Mouse (Mus musculus): ENCODE results near the gene Crebbp. TPM values are rescaled to one million over a fixed set of nuclear protein-coding genes. Genes with fewer than 3 reads are reported as not detected.
A peak's percentile ranks its signal among the peaks of the same experiment; 100 is the strongest.
"Not testable (repeated sequence)": the region's sequence is repeated elsewhere in the genome, so short reads cannot be mapped to it uniquely, and the experiment has no call there.

Gene Crebbp
- total and polyA plus RNA-seq, 2 experiments from 2014 or later, result 15.6 to 34.1 TPM

- DNase-seq (ENCODE audit: low spot score), result no peak
- TF ChIP-seq EP300 (IDR thresholded peaks at IDR 0.05; ENCODE audit: low read depth) (no peak), CTCF (IDR thresholded peaks at IDR 0.05; ENCODE audit: low read depth) (no peak)
Measured at GRCm38 (mm10) chr16:4096898-4097297, 116.9 kb downstream of the Crebbp start.

GRCm38 (mm10) chr16:4096141-4096540, 117.7 kb downstream of the Crebbp start:
- H3K27ac ChIP-seq (ENCODE audit: low read depth), result no peak overlapping the region
- no peaks in the 10 kb centered on the region for H3K4me1 ChIP-seq (ENCODE audit: control insufficient read depth, insufficient read depth)
- 94% methylated on average over 3 of the region's 3 CpGs for WGBS
- H3K9me3 ChIP-seq (replicated peaks; ENCODE audit: control insufficient read depth, low read length), result no peaks in the 10 kb centered on the region
- no peak overlapping the region for H3K4me3 ChIP-seq (ENCODE audit: low read depth, low read length)
- no peak overlapping the region for H3K9ac ChIP-seq (replicated peaks; ENCODE audit: low read depth, low read length)
- DNase-seq (ENCODE audit: low spot score) (no peak), ATAC-seq (ENCODE audit: insufficient read depth, low read depth) (no peak)
- H3K36me3 ChIP-seq (replicated peaks; ENCODE audit: control insufficient read depth, insufficient read depth, low read length), result peaks cover 88% of the 10 kb centered on the region
- TF ChIP-seq CTCF (IDR thresholded peaks at IDR 0.05; ENCODE audit: low read depth) (no peak), EP300 (IDR thresholded peaks at IDR 0.05; ENCODE audit: low read depth) (no peak)
- no peak overlapping the region for H3K4me2 ChIP-seq (ENCODE audit: low read depth, low read length)
- H3K27me3 ChIP-seq (ENCODE audit: control insufficient read depth, insufficient read depth, low read length), result no peaks in the 10 kb centered on the region

More at GRCm38 (mm10) chr16:4096898-4097297, 116.9 kb downstream of the Crebbp start:
- Histone ChIP-seq H3K27me3 (ENCODE audit: control insufficient read depth, insufficient read depth, low read length) (no peaks in the 10 kb centered on the region), H3K27ac (ENCODE audit: low read depth) (no peak overlapping the region), H3K9me3 (replicated peaks; ENCODE audit: control insufficient read depth, low read length) (no peaks in the 10 kb centered on the region), H3K36me3 (replicated peaks; ENCODE audit: control insufficient read depth, insufficient read depth, low read length) (peaks cover 88% of the 10 kb centered on the region), H3K4me3 (ENCODE audit: low read depth, low read length) (no peak overlapping the region), H3K9ac (replicated peaks; ENCODE audit: low read depth, low read length) (no peak overlapping the region), H3K4me2 (ENCODE audit: low read depth, low read length) (no peak overlapping the region), H3K4me1 (ENCODE audit: control insufficient read depth, insufficient read depth) (no peaks in the 10 kb centered on the region)
- ATAC-seq (ENCODE audit: insufficient read depth, low read depth), result no peak

DNA sequence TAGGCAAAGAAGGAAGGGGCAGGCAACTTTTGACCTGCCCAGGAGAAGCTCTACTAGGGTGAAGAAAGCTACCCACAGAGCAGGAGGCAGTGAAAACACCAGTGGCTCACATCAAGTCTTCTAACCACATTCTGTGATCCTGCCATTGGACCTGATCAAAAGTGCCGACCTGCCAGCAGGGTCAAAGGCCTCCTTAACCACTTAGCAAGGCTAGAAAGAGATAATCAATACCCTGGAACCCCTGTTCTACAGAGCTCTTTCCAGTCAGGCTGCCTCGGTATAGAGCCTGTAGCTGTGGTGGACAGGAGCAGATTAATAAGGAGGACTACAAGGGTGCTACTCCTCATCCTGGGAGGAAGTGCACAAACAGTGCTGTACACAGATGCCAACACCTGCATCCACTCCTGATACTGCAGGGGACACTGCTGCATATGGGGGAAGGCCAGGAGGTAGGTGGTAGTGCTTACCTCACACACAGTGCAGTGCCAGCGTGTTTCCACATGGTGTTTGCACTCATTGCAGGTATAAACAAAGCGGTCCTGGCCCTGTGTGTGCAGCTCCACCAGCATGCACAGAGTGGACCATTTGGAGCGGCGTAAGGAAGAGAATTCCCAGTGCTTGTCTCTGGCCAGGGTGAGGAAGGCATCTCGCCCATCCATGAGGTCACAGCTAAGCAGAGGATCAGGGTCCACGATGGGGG, 126.4 kb downstream of the Crebbp start:
- Histone ChIP-seq H3K9me3 (replicated peaks; ENCODE audit: control insufficient read depth, low read length) (no peaks in the 10 kb centered on the region), H3K4me3 (ENCODE audit: low read depth, low read length) (no peak overlapping the region), H3K27ac (ENCODE audit: low read depth) (no peak overlapping the region), H3K9ac (replicated peaks; ENCODE audit: low read depth, low read length) (no peak overlapping the region), H3K27me3 (ENCODE audit: control insufficient read depth, insufficient read depth, low read length) (no peaks in the 10 kb centered on the region), H3K4me2 (ENCODE audit: low read depth, low read length) (no peak overlapping the region), H3K4me1 (ENCODE audit: control insufficient read depth, insufficient read depth) (no peaks in the 10 kb centered on the region), H3K36me3 (replicated peaks; ENCODE audit: control insufficient read depth, insufficient read depth, low read length) (peaks cover 85% of the 10 kb centered on the region)
- no peak for ATAC-seq (ENCODE audit: insufficient read depth, low read depth)
- no peak for DNase-seq (ENCODE audit: low spot score)
- 87% methylated on average over 8 of the region's 8 CpGs for WGBS
- TF ChIP-seq EP300 (IDR thresholded peaks at IDR 0.05; ENCODE audit: low read depth) (no peak), CTCF (IDR thresholded peaks at IDR 0.05; ENCODE audit: low read depth) (no peak)

- Histone ChIP-seq H3K27ac (ENCODE audit: low read depth) (no peak overlapping the region), H3K9me3 (replicated peaks; ENCODE audit: control insufficient read depth, low read length) (no peaks in the 10 kb centered on the region), H3K27me3 (ENCODE audit: control insufficient read depth, insufficient read depth, low read length) (no peaks in the 10 kb centered on the region), H3K4me1 (ENCODE audit: control insufficient read depth, insufficient read depth) (peaks cover under 1% of the 10 kb centered on the region; the same call in 1 of the 2 replicates), H3K4me3 (ENCODE audit: low read depth, low read length) (no peak overlapping the region), H3K9ac (replicated peaks; ENCODE audit: low read depth, low read length) (no peak overlapping the region), H3K4me2 (ENCODE audit: low read depth, low read length) (no peak overlapping the region), H3K36me3 (replicated peaks; ENCODE audit: control insufficient read depth, insufficient read depth, low read length) (peaks cover 72% of the 10 kb centered on the region)
- whole genome bisulfite sequencing, result 95% methylated on average over 9 of the region's 9 CpGs
- TF ChIP-seq EP300 (IDR thresholded peaks at IDR 0.05; ENCODE audit: low read depth) (no peak), CTCF (IDR thresholded peaks at IDR 0.05; ENCODE audit: low read depth) (no peak)
- no peak for ATAC-seq (ENCODE audit: insufficient read depth, low read depth)
- DNase-seq (ENCODE audit: low spot score), result no peak
Measured at GRCm38 (mm10) chr16:4085851-4086387, 127.9 kb downstream of the Crebbp start.

GRCm38 (mm10) chr16:4085051-4085450, 128.7 kb downstream of the Crebbp start:
- H3K36me3 ChIP-seq (replicated peaks; ENCODE audit: control insufficient read depth, insufficient read depth, low read length), result peaks cover 63% of the 10 kb centered on the region

GRCm38 (mm10) chr16:4080419-4080818, 133.4 kb downstream of the Crebbp start:
- H3K27ac ChIP-seq (ENCODE audit: low read depth), result peak overlapping the region; percentile 71
- peaks cover 19% of the 10 kb centered on the region for H3K36me3 ChIP-seq (replicated peaks; ENCODE audit: control insufficient read depth, insufficient read depth, low read length)

More at GRCm38 (mm10) chr16:4085051-4085450, 128.7 kb downstream of the Crebbp start:
- 93% methylated on average over 7 of the region's 7 CpGs for WGBS
- Histone ChIP-seq H3K27me3 (ENCODE audit: control insufficient read depth, insufficient read depth, low read length) (no peaks in the 10 kb centered on the region), H3K4me1 (ENCODE audit: control insufficient read depth, insufficient read depth) (peaks cover 5% of the 10 kb centered on the region; the same call in 1 of the 2 replicates), H3K9me3 (replicated peaks; ENCODE audit: control insufficient read depth, low read length) (no peaks in the 10 kb centered on the region), H3K27ac (ENCODE audit: low read depth) (no peak overlapping the region), H3K4me3 (ENCODE audit: low read depth, low read length) (no peak overlapping the region), H3K9ac (replicated peaks; ENCODE audit: low read depth, low read length) (no peak overlapping the region), H3K4me2 (ENCODE audit: low read depth, low read length) (no peak overlapping the region)
- DNase-seq (ENCODE audit: low spot score) (no peak), ATAC-seq (ENCODE audit: insufficient read depth, low read depth) (no peak)
- TF ChIP-seq EP300 (IDR thresholded peaks at IDR 0.05; ENCODE audit: low read depth) (no peak), CTCF (IDR thresholded peaks at IDR 0.05; ENCODE audit: low read depth) (no peak)

More at GRCm38 (mm10) chr16:4080419-4080818, 133.4 kb downstream of the Crebbp start:
- H3K4me1 ChIP-seq (ENCODE audit: control insufficient read depth, insufficient read depth), result peaks cover 17% of the 10 kb centered on the region
- not testable (repeated sequence) for H3K9me3 ChIP-seq (replicated peaks; ENCODE audit: control insufficient read depth, low read length); H3K27me3 ChIP-seq (ENCODE audit: control insufficient read depth, insufficient read depth, low read length); H3K4me3 ChIP-seq (ENCODE audit: low read depth, low read length); H3K4me2 ChIP-seq (ENCODE audit: low read depth, low read length); H3K9ac ChIP-seq (replicated peaks; ENCODE audit: low read depth, low read length); ATAC-seq (ENCODE audit: insufficient read depth, low read depth)
- peak; percentile 14 for DNase-seq (ENCODE audit: low spot score)
- WGBS, result 23% methylated on average over 3 of the region's 3 CpGs

Measured in heart, postnatal 0 days (tissue).